Mouse (Mus musculus): ENCODE measurements at regions not wholly inside any gene's neighbourhood (a gene's known extent, or its start where the extent isn't known, plus 50 kb on each side); places are given as distances from the start of the nearest gene placed in this dataset.

DNA sequence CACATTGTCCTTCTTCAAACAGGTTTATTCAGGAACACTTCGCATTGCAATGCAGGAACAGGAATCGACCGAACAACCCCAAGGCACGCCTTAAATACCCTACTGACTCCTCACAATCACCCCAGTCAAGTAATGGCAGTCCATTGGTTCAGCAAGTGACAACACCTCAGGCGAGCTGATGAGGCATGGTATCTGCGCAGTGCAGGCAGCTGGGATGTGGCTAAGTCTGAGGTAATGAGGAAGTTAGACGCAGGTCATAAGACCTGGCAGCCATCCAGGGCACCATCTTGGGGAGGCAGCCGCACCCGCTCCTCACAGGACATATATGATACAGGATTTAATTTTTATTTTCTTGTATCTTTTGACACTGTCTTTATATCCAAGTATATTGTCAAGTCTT, 1251.6 kb downstream of the Basp1 start:
- no peak for DNase-seq (ENCODE audit: low spot score in 2 of 2)

DNA sequence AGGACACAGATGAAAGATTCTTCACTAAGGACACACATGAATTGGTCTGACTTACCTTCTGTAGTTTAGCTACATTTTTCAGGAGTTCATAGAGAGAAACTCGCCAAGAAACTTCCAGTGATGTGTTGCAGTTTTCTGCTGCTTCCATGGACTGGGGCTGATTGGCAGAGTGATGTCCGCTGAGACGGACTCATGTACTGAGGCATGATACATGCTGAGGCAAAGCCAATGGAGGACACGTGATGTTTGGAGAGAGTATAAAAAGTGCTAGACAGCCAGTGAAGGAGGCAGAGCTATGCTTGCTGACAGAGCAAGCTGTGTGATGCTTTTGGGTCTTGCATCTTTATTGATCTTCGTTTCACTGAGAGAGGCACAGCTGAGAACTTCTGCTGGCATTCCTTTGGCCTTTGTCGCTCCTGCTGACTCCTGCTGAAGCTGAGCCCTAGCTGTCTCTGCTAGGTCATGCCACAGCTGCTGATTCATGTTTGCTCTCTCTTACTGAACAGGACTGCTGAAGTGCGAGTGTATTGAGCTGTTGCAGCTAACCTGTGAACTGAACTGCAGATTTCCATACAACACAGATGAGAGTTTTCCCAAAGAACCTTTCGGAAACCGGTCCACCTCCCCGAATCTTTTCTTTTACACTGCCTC, 1255.7 kb downstream of the Basp1 start:
- DNase-seq (ENCODE audit: low spot score in 2 of 2), result no peak

DNA sequence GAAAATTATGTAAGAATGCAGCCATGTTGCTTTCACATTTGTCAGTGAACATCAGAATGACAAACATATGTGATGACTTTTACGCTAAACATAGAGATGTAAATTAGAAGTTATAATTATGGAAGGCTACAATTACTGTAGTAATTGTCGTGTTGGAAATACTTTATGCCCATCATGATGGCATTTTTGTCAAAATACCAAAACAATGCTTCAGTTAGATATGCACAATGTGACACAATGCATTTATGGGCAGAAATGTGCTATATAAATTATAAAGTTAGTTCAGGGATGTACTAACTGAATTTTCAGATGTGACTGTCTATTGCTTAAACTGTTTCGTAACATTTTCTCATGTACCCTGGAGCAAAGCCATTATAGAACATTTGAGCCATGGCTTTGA, 1259.3 kb downstream of the Basp1 start:
- DNase-seq (ENCODE audit: low spot score in 2 of 2), result no peak

DNA sequence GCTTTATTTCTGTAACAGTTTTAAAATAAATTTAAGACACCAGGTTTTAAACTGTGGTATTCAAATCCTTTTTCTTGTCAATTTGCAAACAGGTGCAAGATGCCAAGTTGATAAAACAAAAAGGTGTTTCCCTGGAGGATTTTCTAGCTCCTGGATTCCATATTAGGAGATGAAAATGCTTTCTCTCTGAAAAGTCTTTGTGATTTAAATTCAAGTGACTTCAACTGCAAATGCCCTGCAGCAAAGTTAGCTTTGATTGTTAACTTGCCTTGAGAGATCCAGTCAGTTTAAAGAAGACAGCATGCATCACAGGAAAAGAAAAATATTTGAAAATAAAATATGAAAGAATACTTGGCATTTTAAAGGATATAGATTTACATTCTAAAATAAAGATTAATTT, 1289.3 kb downstream of the Basp1 start:
- no peak for DNase-seq (ENCODE audit: low spot score in 2 of 2)

DNA sequence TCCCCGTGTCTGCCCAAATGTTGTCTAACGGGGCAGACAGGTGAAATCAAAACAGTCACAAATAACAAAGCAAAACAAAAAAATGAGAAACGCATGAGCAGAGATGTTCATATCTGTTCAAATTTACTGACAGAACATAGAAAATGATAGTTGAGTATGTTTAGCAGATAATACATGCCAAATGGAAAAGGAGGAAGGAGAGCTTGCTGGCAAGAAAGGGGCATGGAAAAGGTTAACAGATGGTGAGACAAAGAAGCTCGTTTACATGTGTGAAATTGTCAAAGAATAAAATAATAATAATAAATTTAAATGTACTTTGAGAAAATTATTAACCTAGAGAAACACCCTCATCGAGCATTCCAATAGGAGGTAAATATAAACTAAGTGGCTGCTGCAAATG, 1327.3 kb downstream of the Basp1 start:
- DNase-seq (ENCODE audit: low spot score in 2 of 2), result no peak

DNA sequence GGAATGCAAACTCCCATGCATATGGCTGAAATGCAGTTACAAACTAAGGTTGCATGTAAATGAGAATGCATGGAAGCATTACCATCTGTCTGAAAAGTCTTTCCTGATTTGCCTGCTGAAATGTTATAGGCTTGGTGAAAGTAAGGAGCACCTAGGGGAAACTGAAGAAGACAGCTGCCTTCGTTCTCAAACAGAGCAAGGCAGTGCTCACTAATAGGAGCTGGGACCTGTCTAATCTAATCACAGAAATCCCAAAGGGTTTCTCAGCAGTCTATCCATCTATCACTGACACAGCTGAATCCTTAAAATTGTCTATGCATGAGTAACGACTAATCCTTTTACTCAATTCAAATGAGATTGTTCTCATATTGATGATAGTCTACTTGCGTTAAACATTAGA, 1360.4 kb downstream of the Basp1 start:
- DNase-seq (ENCODE audit: low spot score in 2 of 2), result no peak

DNA sequence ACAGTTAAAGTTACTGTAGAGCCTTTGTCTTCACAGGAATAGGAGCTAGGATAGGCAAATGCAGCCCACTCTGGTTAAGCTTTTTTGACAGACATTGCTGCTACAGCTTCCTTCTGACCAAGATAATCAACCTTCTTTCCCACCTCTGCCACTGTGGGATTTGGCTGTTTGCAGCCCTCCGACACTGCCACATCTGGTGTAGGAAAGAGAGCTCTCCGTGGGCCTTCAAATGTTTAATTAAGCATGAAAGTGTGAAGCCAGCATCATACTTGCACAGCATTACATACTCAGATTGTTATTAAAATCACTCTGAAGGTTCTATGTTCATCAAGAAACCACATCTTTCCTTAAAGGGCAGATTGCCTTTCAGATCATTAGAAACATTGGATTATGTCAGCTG, 1372.7 kb downstream of the Basp1 start:
- no peak for DNase-seq (ENCODE audit: low spot score in 2 of 2)

DNA sequence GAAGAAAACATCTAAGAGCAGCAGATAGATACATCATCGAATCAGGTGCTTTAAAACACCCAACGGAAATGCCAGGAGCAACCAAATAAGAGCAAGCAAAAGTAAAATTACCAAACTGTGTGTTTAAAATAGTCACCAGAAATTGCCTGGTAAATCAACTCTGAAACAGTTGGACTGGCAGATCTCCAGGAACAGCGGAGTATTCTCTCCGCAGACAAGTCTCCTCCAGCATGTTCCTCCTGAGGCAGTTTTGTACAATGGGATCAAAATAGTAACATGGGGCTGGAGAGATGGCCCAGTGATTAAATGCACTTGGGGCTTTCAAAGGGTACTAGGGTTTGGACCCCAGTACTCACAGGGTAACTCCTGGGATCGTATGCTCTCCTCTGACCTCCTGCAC, 1374.4 kb downstream of the Basp1 start:
- DNase-seq (ENCODE audit: low spot score in 2 of 2), result peak; percentile 38 to 58

DNA sequence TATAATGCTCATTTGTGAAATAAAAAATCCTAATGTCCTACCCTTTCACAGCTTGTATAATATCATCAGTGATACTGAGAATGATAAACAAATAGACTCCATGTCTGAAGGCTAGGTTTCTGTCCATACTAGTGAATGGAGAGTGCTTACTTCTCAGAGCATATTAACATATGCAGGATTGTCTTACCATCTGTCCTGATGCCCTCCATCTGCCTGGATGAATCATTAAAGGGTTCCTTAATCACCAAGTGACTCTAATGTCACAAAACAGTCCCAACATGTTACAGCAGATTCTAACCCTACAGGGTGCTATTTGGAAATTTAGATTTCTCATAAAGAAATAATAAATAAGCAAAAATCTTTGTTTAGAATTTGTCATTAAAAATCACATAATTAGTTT, 1391.4 kb downstream of the Basp1 start:
- DNase-seq (ENCODE audit: low spot score in 2 of 2), result no peak

DNA sequence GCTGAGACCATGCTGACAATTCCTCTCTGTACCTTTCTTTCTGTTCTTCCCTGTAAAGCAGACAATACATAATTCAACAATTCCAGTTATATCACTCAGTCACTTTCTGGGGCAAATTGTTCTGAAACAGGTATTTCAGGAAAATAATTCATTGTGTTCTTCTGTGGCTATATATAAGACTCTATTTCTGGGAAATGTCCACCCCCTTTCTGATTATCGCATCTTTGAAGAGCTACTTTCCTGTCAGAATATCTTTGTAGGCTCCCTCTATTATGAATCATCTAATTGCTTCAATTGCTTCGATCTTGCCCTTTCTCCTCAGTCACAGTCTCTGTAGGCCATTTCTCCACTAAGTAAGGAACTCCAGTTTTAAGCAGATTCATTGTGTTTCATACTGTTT, 1408.9 kb downstream of the Basp1 start:
- no peak for DNase-seq (ENCODE audit: low spot score in 2 of 2)

DNA sequence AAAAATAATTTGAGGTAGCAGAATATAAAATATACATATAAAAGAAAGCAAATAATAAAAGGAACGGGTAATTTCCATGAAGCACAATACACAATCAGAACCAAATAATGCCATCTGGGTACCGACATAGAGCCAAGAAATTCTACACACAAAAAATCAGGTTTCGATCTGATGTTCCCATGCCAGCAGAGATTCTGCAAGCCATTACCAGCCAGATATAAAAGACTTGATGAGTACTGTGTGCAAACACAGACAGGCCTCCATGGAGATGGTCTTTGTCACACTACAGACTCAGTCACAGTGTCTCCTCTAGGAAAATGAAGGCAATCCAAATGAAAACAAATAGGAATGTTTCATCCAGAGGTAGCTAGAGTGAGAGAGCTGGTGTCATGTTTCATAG, 1430.7 kb downstream of the Cdh18 start:
- DNase-seq (ENCODE audit: low spot score in 2 of 2), result peak; percentile 12 to 34

Measured in layer of hippocampus, adult 8-10 months (tissue).